Mouse (Mus musculus) midbrain, embryonic 13.5 days (tissue): ENCODE measurements at regions not wholly inside any gene's neighbourhood (a gene's known extent, or its start where the extent isn't known, plus 50 kb on each side); places are given as distances from the start of the nearest gene placed in this dataset.
A peak's percentile ranks its signal among the peaks of the same experiment; 100 is the strongest.
"Not testable (repeated sequence)": the region's sequence is repeated elsewhere in the genome, so short reads cannot be mapped to it uniquely, and the experiment has no call there.

ENCODE experiments used
- ATAC-seq: fragments of 200-750 bp; cut with Nextera tagmentation; 2 replicates; pipeline ENCODE4 v1.8.0; 2017; ENCODE audit warnings: mild to moderate bottlenecking, moderate TSS enrichment, moderate library complexity
- H3K27ac ChIP-seq: fragments of 300-500 bp; sonication (generic); 2 replicates; pipeline ENCODE4 v1.5.1; 2015; ENCODE audit warnings: inconsistent platforms, mild to moderate bottlenecking, moderate library complexity
- H3K27me3 ChIP-seq: fragments of 300-500 bp; sonication (generic); 2 replicates; pipeline ENCODE4 v1.6.1; 2015; ENCODE audit warnings: mild to moderate bottlenecking, inconsistent platforms
- H3K36me3 ChIP-seq: fragments of 300-500 bp; sonication (generic); 2 replicates; pipeline ENCODE4 v1.6.1; 2015; ENCODE audit warnings: mild to moderate bottlenecking, inconsistent platforms
- H3K4me1 ChIP-seq: fragments of 300-500 bp; sonication (generic); replicated peaks from 2 replicates; pipeline ENCODE4 v1.6.1; 2015; ENCODE audit warnings: inconsistent platforms
- H3K4me2 ChIP-seq: fragments of 300-500 bp; sonication (generic); replicated peaks from 2 replicates; pipeline ENCODE4 v1.6.1; 2015; ENCODE audit warnings: moderate library complexity, mild to moderate bottlenecking, inconsistent platforms
- H3K4me3 ChIP-seq: fragments of 300-500 bp; sonication (generic); replicated peaks from 2 replicates; pipeline ENCODE4 v1.5.1; 2015; ENCODE audit warnings: mild to moderate bottlenecking, inconsistent platforms
- H3K9ac ChIP-seq: fragments of 300-500 bp; sonication (generic); replicated peaks from 2 replicates; pipeline ENCODE4 v1.6.1; 2015; ENCODE audit warnings: mild to moderate bottlenecking, inconsistent platforms
- H3K9me3 ChIP-seq: fragments of 300-500 bp; sonication (generic); 2 replicates; pipeline ENCODE4 v1.6.1; 2016; ENCODE audit warnings: mild to moderate bottlenecking, inconsistent platforms
- whole genome bisulfite sequencing: fragments of 180-500 bp; shearing (Covaris S2); methylation state at CpG from one replicate; pipeline ENCODE4 v1.1.7; 2015; 5-methylcytosine and 5-hydroxymethylcytosine counted together

- H3K9me3 ChIP-seq = 0 out of 2 replicates have a peak, but pooled peaks cover 2% of the 10 kb centered on the region
- H3K9ac ChIP-seq = 0 out of 2 replicates have a peak overlapping the region, but pooled peaks have one; percentile 28
- WGBS = 40% methylated on average over 11 of the region's 11 CpGs
- ATAC-seq = peak; percentile 82
- H3K4me3 ChIP-seq = peak overlapping the region; percentile 31
- no peaks in the 10 kb centered on the region for H3K27me3 ChIP-seq
- H3K36me3 ChIP-seq = no peaks in the 10 kb centered on the region
- H3K27ac ChIP-seq = peak overlapping the region; percentile 71
- peak overlapping the region; percentile 48 for H3K4me2 ChIP-seq
- peaks cover 15% of the 10 kb centered on the region for H3K4me1 ChIP-seq
These were observed 94.7 kb downstream of the Cxxc4 start for GRCm38 (mm10) chr3:134330943-134331342.

- H3K27ac ChIP-seq = peak overlapping the region; percentile 71
- 0 out of 2 replicates have a peak, but pooled peaks cover 2% of the 10 kb centered on the region for H3K9me3 ChIP-seq
- H3K27me3 ChIP-seq = no peaks in the 10 kb centered on the region
- H3K4me1 ChIP-seq = peaks cover 15% of the 10 kb centered on the region
- peak overlapping the region; percentile 31 for H3K4me3 ChIP-seq
- peak overlapping the region; percentile 48 for H3K4me2 ChIP-seq
- 35% methylated on average over 16 of the region's 16 CpGs for WGBS
- peak overlapping the region; percentile 53; the same call in 1 of the 2 replicates for H3K9ac ChIP-seq
- H3K36me3 ChIP-seq = no peaks in the 10 kb centered on the region
- ATAC-seq = peak; percentile 95
These were observed 95.3 kb downstream of the Cxxc4 start for GRCm38 (mm10) chr3:134331499-134332153.

- WGBS = 89% methylated on average over 3 of the region's 3 CpGs
- not testable (repeated sequence) for H3K9me3 ChIP-seq, ATAC-seq, H3K4me2 ChIP-seq, H3K36me3 ChIP-seq, H3K27ac ChIP-seq, H3K4me3 ChIP-seq, H3K9ac ChIP-seq, H3K27me3 ChIP-seq, H3K4me1 ChIP-seq
These were observed 102.9 kb downstream of the Cxxc4 start for GRCm38 (mm10) chr3:134339093-134339695.

GRCm38 (mm10) chr3:134365948-134366347, 129.7 kb downstream of the Cxxc4 start:
- no peak overlapping the region for H3K4me3 ChIP-seq
- H3K27ac ChIP-seq = no peak overlapping the region
- no peak overlapping the region for H3K9ac ChIP-seq
- H3K27me3 ChIP-seq = no peaks in the 10 kb centered on the region
- H3K4me2 ChIP-seq = no peak overlapping the region
- H3K9me3 ChIP-seq = no peaks in the 10 kb centered on the region
- WGBS = 92% methylated on average over 4 of the region's 4 CpGs
- ATAC-seq = no peak
- no peaks in the 10 kb centered on the region for H3K36me3 ChIP-seq
- H3K4me1 ChIP-seq = peaks cover 10% of the 10 kb centered on the region

- Histone ChIP-seq H3K27ac (no peak overlapping the region), H3K9me3 (no peaks in the 10 kb centered on the region), H3K4me1 (peaks cover 10% of the 10 kb centered on the region), H3K4me2 (no peak overlapping the region), H3K27me3 (no peaks in the 10 kb centered on the region), H3K9ac (no peak overlapping the region), H3K4me3 (no peak overlapping the region), H3K36me3 (no peaks in the 10 kb centered on the region)
- 89% methylated on average over 3 of the region's 3 CpGs for WGBS
- ATAC-seq = no peak
These were observed 130.5 kb downstream of the Cxxc4 start for GRCm38 (mm10) chr3:134366761-134367160.

- Histone ChIP-seq H3K9ac (no peak overlapping the region), H3K36me3 (no peaks in the 10 kb centered on the region), H3K27me3 (no peaks in the 10 kb centered on the region), H3K4me2 (no peak overlapping the region), H3K4me3 (no peak overlapping the region), H3K9me3 (no peaks in the 10 kb centered on the region), H3K4me1 (peaks cover 10% of the 10 kb centered on the region), H3K27ac (no peak overlapping the region)
- no peak for ATAC-seq
These were observed 132.3 kb downstream of the Cxxc4 start for GRCm38 (mm10) chr3:134368591-134368990.

- Histone ChIP-seq H3K9ac (no peak overlapping the region), H3K27me3 (no peaks in the 10 kb centered on the region), H3K4me2 (no peak overlapping the region), H3K9me3 (no peaks in the 10 kb centered on the region), H3K36me3 (no peaks in the 10 kb centered on the region), H3K4me1 (peaks cover 10% of the 10 kb centered on the region), H3K4me3 (no peak overlapping the region), H3K27ac (0 out of 2 replicates have a peak overlapping the region, but pooled peaks have one; percentile 3)
- WGBS = 48% methylated on average over 4 of the region's 4 CpGs
- 0 out of 2 replicates have a peak, but pooled peaks have one; percentile 17 for ATAC-seq
These were observed 132.8 kb downstream of the Cxxc4 start for GRCm38 (mm10) chr3:134369126-134369525.

GRCm38 (mm10) chr3:134379549-134379948, 143.3 kb downstream of the Cxxc4 start:
- Histone ChIP-seq H3K27me3 (no peaks in the 10 kb centered on the region), H3K9ac (no peak overlapping the region), H3K27ac (no peak overlapping the region), H3K9me3 (no peaks in the 10 kb centered on the region), H3K4me1 (no peaks in the 10 kb centered on the region), H3K36me3 (no peaks in the 10 kb centered on the region), H3K4me2 (no peak overlapping the region), H3K4me3 (no peak overlapping the region)
- WGBS = 84% methylated on average over 2 of the region's 2 CpGs
- no peak for ATAC-seq

- H3K4me1 ChIP-seq = no peaks in the 10 kb centered on the region
- H3K9ac ChIP-seq = no peak overlapping the region
- H3K36me3 ChIP-seq = no peaks in the 10 kb centered on the region
- H3K4me3 ChIP-seq = no peak overlapping the region
- no peak overlapping the region for H3K27ac ChIP-seq
- H3K9me3 ChIP-seq = no peaks in the 10 kb centered on the region
- 75% methylated on average over 4 of the region's 4 CpGs for WGBS
- H3K4me2 ChIP-seq = no peak overlapping the region
- H3K27me3 ChIP-seq = no peaks in the 10 kb centered on the region
- peak; percentile 71; the same call in 1 of the 2 replicates for ATAC-seq
These were observed 154.4 kb downstream of the Cxxc4 start for GRCm38 (mm10) chr3:134390472-134391336.

- H3K36me3 ChIP-seq = no peaks in the 10 kb centered on the region
- H3K9ac ChIP-seq = no peak overlapping the region
- H3K4me1 ChIP-seq = peaks cover 6% of the 10 kb centered on the region
- H3K27me3 ChIP-seq = no peaks in the 10 kb centered on the region
- H3K4me3 ChIP-seq = no peak overlapping the region
- H3K4me2 ChIP-seq = no peak overlapping the region
- no peaks in the 10 kb centered on the region for H3K9me3 ChIP-seq
- ATAC-seq = no peak
- H3K27ac ChIP-seq = no peak overlapping the region
- WGBS = 39% methylated on average over 4 of the region's 4 CpGs
These were observed 164.3 kb downstream of the Cxxc4 start for GRCm38 (mm10) chr3:134400395-134401090.

GRCm38 (mm10) chr3:134415606-134416328, 179.5 kb downstream of the Cxxc4 start:
- WGBS = 60% methylated on average over 17 of the region's 17 CpGs
- ATAC-seq = peak; percentile 56; the same call in 1 of the 2 replicates
- no peak overlapping the region for H3K4me2 ChIP-seq

More at GRCm38 (mm10) chr3:134415606-134416328, 179.5 kb downstream of the Cxxc4 start:
- Histone ChIP-seq H3K27me3 (no peaks in the 10 kb centered on the region), H3K27ac (no peak overlapping the region), H3K36me3 (no peaks in the 10 kb centered on the region), H3K4me1 (no peaks in the 10 kb centered on the region; the same call in 1 of the 2 replicates), H3K9me3 (no peaks in the 10 kb centered on the region), H3K4me3 (no peak overlapping the region), H3K9ac (no peak overlapping the region)
